Mouse (Mus musculus) kidney, postnatal 0 days (tissue): ENCODE results near the gene Exd1. TPM values are rescaled to one million over a fixed set of nuclear protein-coding genes. Genes with fewer than 3 reads are reported as not detected.

Source experiments
- ATAC-seq: fragments of 200-750 bp; cut with Nextera tagmentation; replicated peaks from 2 replicates; pipeline ENCODE4 v1.8.0; 2017; ENCODE audit warnings: low read depth, moderate number of reproducible peaks, moderate TSS enrichment, moderate library complexity; ENCODE audit not compliant: low FRiP score
- DNase-seq: peaks from one replicate; pipeline ENCODE4 v3.0.0-alpha.2; 2016; ENCODE audit warnings: low spot score
- H3K27ac ChIP-seq: fragments of 300-500 bp; sonication (generic); 2 replicates; pipeline ENCODE4 v1.5.1; 2014; ENCODE audit warnings: mild to moderate bottlenecking
- H3K27me3 ChIP-seq: fragments of 300-500 bp; sonication (generic); 2 replicates; pipeline ENCODE4 v1.6.1; 2014; ENCODE audit warnings: low read length, mixed read lengths; ENCODE audit not compliant: insufficient read depth
- H3K36me3 ChIP-seq: fragments of 300-500 bp; sonication (generic); 2 replicates; pipeline ENCODE4 v1.6.1; 2014; ENCODE audit warnings: low read length, mixed read lengths; ENCODE audit not compliant: insufficient read depth
- H3K4me1 ChIP-seq: fragments of 300-500 bp; sonication (generic); replicated peaks from 2 replicates; pipeline ENCODE4 v1.6.1; 2014; ENCODE audit warnings: antibody characterized with exemption, low read length, mixed read lengths; ENCODE audit not compliant: insufficient read depth
- H3K4me2 ChIP-seq: fragments of 300-500 bp; sonication (generic); 2 replicates; pipeline ENCODE4 v1.6.1; 2014; ENCODE audit warnings: mild to moderate bottlenecking, low read length, moderate library complexity, mixed read lengths
- H3K4me3 ChIP-seq: fragments of 300-500 bp; sonication (generic); replicated peaks from 2 replicates; pipeline ENCODE4 v1.5.1; 2014; ENCODE audit warnings: low read depth, low read length
- H3K9ac ChIP-seq: fragments of 300-500 bp; sonication (generic); 2 replicates; pipeline ENCODE4 v1.6.1; 2014; ENCODE audit warnings: low read depth, low read length
- H3K9me3 ChIP-seq: fragments of 300-500 bp; sonication (generic); replicated peaks from 2 replicates; pipeline ENCODE4 v1.6.1; 2016; ENCODE audit warnings: low read length, inconsistent platforms, mixed read lengths
- CTCF ChIP-seq: IDR thresholded peaks from 2 replicates; pipeline ENCODE4 v1.5.1; 2016; ENCODE audit warnings: antibody characterized with exemption, low read depth, mild to moderate bottlenecking, moderate library complexity
- WGBS: fragments of 180-500 bp; shearing (Covaris S2); extraction: QIAGEN DNeasy Blood & Tissue Kit; methylation state at CpG from one replicate; pipeline ENCODE4 v1.1.7; 2014; 5-methylcytosine and 5-hydroxymethylcytosine counted together
- polyA plus RNA-seq: library from polyadenylated mRNA; unstranded; fragments of >200 nt; fragmentation: Nextera tagmentation; extraction: Ambion mirVana; gene quantifications from 2 replicates; pipeline ENCODE4 v1.2.1, GENCODE M21; 2015

Gene Exd1
- polyA plus RNA-seq, 1 experiment from 2014 or later: 0.29 TPM

DNA sequence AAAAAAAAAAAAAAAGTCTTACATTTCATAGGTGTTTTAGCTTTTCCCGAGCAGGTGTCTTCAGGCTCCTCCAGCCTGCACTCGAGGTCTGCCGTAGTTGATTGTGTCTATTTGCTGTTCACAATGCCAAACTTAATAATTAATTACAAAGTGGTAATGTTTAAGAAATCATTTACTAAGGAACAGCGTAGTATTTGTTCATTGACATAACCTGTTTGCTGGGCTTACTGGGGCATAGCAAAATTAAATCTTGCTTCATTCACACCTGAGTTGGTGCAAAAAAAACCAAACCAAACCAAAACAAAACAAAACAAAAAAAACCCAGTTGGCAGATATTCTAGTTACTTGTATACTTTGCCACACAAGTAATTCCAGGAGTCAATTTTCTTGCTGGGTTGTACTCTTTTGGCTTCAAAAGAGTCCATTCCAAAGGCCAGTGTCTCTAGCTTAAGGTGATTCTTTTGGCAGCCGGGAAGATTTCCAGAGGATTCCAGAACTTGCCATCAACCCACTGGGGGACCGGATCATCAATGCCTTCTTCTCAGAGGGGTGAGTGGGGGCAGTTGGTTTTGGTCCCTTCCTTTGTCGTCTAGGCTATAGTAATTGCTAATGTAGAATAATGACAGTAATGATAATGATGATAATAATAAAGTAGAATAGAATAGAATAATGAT, 18.9 kb upstream of the Exd1 start:
- Histone ChIP-seq H3K9ac (no peak overlapping the region), H3K27me3 (no peaks in the 10 kb centered on the region), H3K4me2 (no peak overlapping the region), H3K4me3 (no peak overlapping the region), H3K9me3 (no peaks in the 10 kb centered on the region), H3K36me3 (no peaks in the 10 kb centered on the region), H3K4me1 (no peaks in the 10 kb centered on the region), H3K27ac (peak overlapping the region; percentile 44; the same call in 1 of the 2 replicates)
- TF ChIP-seq CTCF: no peak
- ATAC-seq: no peak; the same call in 1 of the 2 replicates
- WGBS: 68% methylated on average over 7 of the region's 7 CpGs
- DNase-seq: peak; percentile 22

DNA sequence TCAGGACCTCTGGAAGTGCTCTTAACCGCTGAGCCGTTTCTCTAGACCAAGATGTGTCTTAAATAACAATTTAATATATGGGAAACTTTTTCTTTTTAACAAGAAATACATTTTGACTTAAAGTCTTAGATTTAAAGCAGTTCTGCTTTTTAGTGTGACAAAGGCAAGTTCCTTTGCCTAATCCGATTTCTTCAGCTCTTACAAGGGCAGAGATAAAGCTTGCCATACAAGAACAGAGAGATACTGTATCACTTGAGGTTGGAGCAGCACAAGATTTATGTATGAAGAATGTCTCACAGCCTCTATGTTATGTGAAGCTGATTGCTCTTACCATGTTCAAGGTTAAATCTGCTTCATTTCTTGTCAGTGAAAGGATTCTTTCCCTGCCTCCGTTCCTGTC, 17.9 kb upstream of the Exd1 start:
- Histone ChIP-seq H3K4me2 (no peak overlapping the region), H3K9ac (no peak overlapping the region), H3K36me3 (no peaks in the 10 kb centered on the region), H3K27ac (no peak overlapping the region), H3K4me1 (no peaks in the 10 kb centered on the region), H3K4me3 (no peak overlapping the region), H3K27me3 (no peaks in the 10 kb centered on the region), H3K9me3 (no peaks in the 10 kb centered on the region)
- 82% methylated on average over 4 of the region's 4 CpGs for WGBS
- no peak for ATAC-seq
- no peak for DNase-seq
- TF ChIP-seq CTCF: no peak

DNA sequence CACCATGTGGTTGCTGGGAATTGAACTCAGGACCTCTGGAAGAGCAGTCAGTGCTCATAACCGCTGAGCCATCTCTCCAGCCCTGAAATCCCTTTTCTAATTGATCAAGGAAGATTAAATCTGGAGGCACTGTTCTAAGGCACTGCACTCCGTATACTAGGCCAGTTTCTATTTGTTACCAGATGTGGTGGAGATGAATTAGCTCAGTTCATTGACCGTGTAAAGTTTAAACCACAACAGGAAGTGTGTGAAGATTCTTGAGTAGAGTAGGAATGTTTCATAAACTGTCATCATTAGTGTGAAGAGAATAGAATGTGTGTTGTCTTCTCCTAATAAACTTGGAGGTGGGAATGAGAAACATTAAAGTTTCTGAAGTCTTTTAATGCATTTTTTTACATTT, 14.4 kb upstream of the Exd1 start:
- no peak overlapping the region for H3K9ac ChIP-seq
- no peaks in the 10 kb centered on the region for H3K4me1 ChIP-seq
- H3K9me3 ChIP-seq: no peaks in the 10 kb centered on the region
- H3K27me3 ChIP-seq: no peaks in the 10 kb centered on the region
- H3K36me3 ChIP-seq: no peaks in the 10 kb centered on the region
- no peak overlapping the region for H3K4me3 ChIP-seq
- 72% methylated on average over 3 of the region's 3 CpGs for WGBS
- no peak for ATAC-seq
- no peak for DNase-seq
- no peak for TF ChIP-seq CTCF
- no peak overlapping the region for H3K4me2 ChIP-seq
- H3K27ac ChIP-seq: no peak overlapping the region

DNA sequence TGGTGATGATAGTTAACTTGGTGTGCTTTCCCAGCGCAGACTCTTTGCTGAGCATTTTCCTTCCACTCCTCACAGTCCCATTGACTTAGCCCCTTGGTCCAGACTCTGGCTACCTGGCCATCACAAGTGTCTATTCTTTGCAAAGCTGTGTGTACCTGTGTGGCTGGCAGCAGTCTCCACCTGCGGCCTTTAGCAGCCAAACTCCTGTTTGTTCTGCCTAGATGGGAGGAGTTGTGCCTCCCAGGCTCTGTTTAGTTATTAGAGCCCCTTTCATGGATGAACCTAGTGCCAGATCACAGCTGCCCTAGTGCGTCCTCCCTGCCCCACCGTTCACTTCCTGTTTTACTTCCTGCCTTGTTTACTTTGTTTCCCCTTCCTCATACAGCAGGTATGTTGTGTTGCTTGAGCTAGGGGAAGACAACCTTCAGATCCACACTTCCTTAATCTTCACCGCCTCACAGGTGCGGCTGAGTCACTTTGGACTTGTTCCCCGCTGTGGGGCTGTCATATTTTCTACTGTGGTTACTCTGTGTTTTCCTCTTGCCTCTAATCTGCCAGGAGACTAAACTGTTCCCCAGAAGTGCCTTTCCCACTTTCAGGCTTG, 11.4 kb upstream of the Exd1 start:
- no peak overlapping the region for H3K4me3 ChIP-seq
- H3K36me3 ChIP-seq: no peaks in the 10 kb centered on the region
- H3K27ac ChIP-seq: peak overlapping the region; percentile 10; the same call in 1 of the 2 replicates
- no peak for DNase-seq
- no peak for ATAC-seq
- no peaks in the 10 kb centered on the region for H3K4me1 ChIP-seq
- TF ChIP-seq CTCF: no peak
- WGBS: 61% methylated on average over 7 of the region's 7 CpGs
- no peaks in the 10 kb centered on the region for H3K9me3 ChIP-seq
- H3K27me3 ChIP-seq: no peaks in the 10 kb centered on the region
- H3K9ac ChIP-seq: no peak overlapping the region
- no peak overlapping the region for H3K4me2 ChIP-seq

DNA sequence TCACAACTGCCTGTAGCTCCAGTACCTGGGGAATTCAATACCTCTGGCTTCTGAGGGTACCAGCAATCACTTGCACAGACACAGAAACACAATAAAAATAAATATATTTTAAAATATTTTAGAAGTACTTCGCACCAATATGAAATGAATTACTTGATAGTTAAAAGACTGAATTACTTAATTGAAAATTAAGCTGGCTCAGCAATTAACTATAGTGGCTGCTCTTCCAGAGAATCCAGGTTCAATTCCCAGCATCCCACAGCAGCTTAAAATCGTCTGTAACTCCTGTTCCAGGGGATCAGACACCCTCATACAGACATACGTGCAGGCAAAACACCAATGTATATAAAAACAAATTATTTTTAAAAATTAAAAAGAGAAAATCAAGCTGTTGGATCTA, 10.6 kb upstream of the Exd1 start:
- WGBS: 83% methylated on average over 3 of the region's 3 CpGs
- Histone ChIP-seq H3K36me3 (no peaks in the 10 kb centered on the region), H3K27ac (no peak overlapping the region), H3K4me3 (no peak overlapping the region), H3K4me1 (no peaks in the 10 kb centered on the region), H3K9ac (no peak overlapping the region), H3K9me3 (no peaks in the 10 kb centered on the region), H3K27me3 (no peaks in the 10 kb centered on the region), H3K4me2 (no peak overlapping the region)
- DNase-seq (no peak), ATAC-seq (no peak)
- no peak for TF ChIP-seq CTCF

DNA sequence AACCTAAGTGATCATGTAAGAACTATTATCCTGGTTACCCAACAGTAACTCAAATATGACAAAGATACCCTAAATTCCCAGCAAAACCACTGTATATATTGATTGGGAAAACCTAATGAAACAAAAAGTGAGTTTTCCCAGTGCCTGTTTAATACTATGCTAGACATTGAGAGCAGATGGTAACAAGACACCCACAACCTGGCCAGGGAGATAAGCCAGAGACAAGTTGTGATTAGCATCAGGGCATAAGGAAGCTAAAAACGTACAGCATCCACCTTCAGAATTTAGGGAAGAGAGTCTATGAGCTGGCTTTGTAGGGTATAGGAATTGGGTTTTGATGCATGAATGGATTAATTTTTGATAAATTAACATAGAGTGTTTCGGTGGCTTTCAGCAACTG, 2.3 kb upstream of the Exd1 start:
- H3K4me2 ChIP-seq: no peak overlapping the region
- peaks cover 4% of the 10 kb centered on the region; the same call in 1 of the 2 replicates for H3K4me1 ChIP-seq
- H3K4me3 ChIP-seq: no peak overlapping the region
- H3K27me3 ChIP-seq: no peaks in the 10 kb centered on the region
- no peaks in the 10 kb centered on the region for H3K36me3 ChIP-seq
- DNase-seq: no peak
- ATAC-seq: no peak
- 84% methylated on average over 2 of the region's 2 CpGs for WGBS
- no peak overlapping the region for H3K9ac ChIP-seq
- H3K9me3 ChIP-seq: no peaks in the 10 kb centered on the region
- H3K27ac ChIP-seq: no peak overlapping the region
- no peak for TF ChIP-seq CTCF
